Mouse (Mus musculus): Measurements from ENCODE around the gene Espn.

DNA sequence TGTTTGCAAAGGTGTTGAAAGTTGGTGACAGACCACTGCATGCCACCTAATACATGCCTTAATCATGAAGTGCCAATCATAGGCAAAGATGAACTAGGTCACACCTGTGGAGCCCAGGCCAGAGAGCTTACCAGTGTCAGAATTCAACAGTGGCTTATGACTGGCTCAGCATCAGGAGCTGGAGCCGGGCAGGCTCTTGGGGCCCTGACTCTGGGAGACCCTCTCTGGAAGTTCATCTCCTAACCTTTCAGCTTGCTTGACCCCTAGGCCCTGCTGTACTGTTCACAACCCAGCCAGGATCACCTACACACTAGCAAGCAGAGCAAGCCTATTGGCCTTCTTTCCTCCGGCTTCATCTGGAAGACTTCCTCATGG, 15.3 kb downstream of the Espn start:
- TF ChIP-seq TCF12 (IDR thresholded peaks at IDR 0.05; ENCODE audit: low read depth, low read length) (no peak), POLR2AphosphoS2 (IDR thresholded peaks at IDR 0.05; ENCODE audit: low read length) (no peak), CTCF (IDR thresholded peaks at IDR 0.05 in 2 of 3, conservative IDR thresholded peaks at IDR 0.05 in 1 of 3; ENCODE audit: control insufficient read depth in 1 of 3, insufficient read depth in 1 of 3, low read depth in 2 of 3, low read length in 3 of 3, poor library complexity in 1 of 3, severe bottlenecking in 1 of 3) (0 out of 6 replicates have a peak, but pooled peaks of 1 of the 3 experiments have one; percentile 2), UBTF (IDR thresholded peaks at IDR 0.05; ENCODE audit: borderline replicate concordance, insufficient read depth, low read depth, low read length) (no peak), CHD2 (IDR thresholded peaks at IDR 0.05; ENCODE audit: low read length) (no peak), KAT2A (conservative IDR thresholded peaks at IDR 0.05; ENCODE audit: low read depth, low read length) (no peak), ELF1 (IDR thresholded peaks at IDR 0.05; ENCODE audit: low read depth, low read length) (no peak), GABPA (IDR thresholded peaks at IDR 0.05; ENCODE audit: low read depth, low read length) (no peak), MAFK (IDR thresholded peaks at IDR 0.05; ENCODE audit: borderline replicate concordance, low read depth, low read length) (no peak), EP300 (IDR thresholded peaks at IDR 0.05; ENCODE audit: low read depth in 1 of 2, low read length in 2 of 2) (no peak)

Data from MEL (cell line).